Mouse (Mus musculus) NIH3T3 (cell line): ENCODE results near the gene Fam83d.
"Not testable (repeated sequence)": the region's sequence is repeated elsewhere in the genome, so short reads cannot be mapped to it uniquely, and the experiment has no call there.

Experiments used
- DNase-seq: peaks from one replicate; pipeline ENCODE4 v3.0.0-alpha.2; 2012; ENCODE audit warnings: low read depth

Fam83d gene

DNA sequence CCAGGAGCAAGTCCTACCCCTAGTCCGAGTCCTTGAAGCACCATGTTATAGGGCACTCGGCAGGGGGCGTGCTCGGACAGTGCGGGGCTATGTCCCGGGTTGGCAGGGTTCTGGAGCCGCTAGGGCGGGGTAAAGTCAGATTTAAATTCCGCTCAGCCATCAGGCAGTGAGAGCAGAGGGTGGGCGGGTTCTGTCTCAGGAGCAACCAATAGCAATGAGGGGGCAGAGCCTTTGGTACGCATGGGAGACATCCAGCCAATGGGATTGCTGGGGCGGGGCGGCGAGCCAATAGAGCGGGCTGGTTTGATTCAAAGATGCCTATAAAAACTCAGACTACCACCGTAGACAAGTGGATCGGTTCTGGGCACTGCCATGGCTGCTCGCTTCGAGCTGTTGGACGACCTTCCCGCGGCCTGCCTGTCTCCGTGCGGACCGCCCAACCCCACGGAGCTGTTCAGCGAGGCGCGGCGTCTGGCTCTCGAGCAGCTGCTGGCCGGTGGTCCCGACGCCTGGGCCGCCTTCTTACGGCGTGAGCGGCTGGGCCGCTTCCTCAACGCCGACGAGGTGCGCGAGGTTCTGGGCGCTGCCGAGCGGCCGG, at the start of gene Fam83d:
Gene Fam83d (plus strand): TSS at position 352 of the 598 bp plus-strand sequence.
- DNase-seq = peak; percentile 98

DNA sequence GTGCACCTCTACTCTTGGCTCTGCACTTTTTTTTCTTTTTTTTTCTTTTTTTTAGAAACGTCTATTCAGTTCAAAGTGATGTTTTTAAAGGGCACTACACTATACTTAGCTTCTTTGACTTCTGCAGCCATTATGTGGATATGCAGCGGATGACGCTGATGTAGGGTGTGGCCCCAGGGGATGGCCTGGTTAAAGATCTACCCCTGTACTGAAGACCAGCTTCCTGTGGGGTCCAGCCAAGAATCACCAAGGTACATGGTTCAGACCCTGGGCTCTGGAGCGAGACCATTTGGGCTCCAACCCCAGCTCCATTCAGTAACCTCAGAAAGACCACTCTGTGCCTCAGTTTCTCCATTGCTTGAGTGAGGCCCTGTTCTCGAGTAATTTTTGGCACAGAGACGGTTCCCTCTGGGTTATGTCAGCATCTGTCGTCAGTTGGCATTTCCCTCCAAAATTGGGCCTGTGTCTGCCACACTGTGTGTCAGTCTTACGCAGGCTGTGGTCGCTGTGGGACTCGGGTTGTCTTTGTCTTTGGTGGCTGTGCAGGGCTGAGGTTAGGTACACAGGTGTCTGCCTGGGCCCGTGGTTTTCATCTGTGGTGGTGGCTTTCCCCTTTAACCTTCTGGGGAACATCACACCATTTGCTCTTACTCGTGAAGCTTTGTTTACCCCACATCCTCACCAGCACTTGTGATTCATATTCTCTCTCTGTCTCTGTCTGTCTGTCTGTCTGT, 48.9 kb upstream of the Fam83d start:
- DNase-seq = no peak

DNA sequence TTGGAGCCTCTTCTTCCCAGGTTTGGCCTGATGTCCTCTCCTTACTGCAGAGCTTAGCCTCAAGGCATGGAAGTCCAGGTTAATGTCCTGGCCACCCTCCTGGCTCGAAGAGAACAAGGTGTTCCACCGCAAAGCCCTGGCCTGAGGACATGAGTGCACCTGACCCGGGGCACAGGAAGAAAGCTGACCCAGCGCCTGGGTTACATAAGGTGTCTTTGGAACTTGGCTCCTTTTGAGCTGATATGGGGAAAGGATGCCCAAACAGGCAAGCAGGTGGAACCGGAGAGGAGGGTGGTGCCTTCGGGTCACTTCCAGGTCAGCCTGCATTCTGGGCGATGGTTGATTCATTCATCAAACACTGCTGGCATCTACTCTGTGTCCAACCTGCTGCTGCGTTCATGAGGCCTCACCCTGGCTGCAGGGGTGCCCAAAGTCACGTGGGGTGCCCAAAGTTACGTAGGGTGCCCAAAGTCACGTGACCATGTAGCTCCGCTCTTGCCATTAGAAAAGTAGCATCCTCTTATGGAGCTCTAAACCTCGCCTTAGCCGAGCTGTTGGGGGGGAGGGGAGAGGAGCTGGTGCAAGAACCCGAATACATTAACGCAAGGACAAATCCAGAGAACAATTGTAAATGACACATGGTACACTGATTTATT, 47.0 kb upstream of the Fam83d start:
- DNase-seq = no peak

DNA sequence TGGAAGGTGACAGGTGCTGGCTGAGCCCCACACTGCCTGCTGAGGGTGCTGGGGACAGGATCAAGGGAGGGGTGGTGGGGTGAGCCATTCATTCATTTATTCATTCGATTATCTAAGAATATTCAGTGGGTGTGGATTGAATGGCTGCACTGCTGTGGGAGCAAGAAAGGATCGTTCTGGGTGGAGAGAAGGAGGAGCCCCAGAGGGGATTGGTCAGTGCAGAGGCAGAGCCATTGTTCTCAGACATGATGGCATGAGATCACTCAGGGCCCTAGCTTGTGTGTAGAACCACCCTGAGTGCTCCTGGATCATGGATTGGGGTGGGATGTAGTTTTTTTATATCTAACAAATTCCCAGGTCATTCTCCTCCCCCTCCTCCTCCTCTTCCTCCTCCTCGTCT, 46.4 kb upstream of the Fam83d start:
- DNase-seq = no peak

DNA sequence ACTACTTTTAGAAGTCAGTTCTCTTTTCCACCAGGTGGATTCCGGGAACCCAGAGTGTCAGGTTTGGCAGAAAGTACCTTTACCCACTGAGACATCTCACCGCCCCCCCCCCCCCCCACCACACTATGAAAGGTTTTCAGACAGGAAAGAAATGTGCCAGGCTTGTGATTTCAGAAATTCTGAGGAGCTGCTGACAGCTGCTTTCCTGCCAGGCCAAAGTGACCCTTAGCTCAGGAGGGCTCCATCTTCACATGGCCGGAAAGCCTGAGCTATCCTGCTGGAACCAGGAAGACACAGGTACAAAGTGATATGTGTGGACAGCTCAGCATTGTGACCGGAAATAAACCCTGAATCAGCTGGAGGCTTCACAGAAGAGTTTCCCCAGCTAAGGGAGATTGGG, 45.8 kb upstream of the Fam83d start:
- DNase-seq = no peak

DNA sequence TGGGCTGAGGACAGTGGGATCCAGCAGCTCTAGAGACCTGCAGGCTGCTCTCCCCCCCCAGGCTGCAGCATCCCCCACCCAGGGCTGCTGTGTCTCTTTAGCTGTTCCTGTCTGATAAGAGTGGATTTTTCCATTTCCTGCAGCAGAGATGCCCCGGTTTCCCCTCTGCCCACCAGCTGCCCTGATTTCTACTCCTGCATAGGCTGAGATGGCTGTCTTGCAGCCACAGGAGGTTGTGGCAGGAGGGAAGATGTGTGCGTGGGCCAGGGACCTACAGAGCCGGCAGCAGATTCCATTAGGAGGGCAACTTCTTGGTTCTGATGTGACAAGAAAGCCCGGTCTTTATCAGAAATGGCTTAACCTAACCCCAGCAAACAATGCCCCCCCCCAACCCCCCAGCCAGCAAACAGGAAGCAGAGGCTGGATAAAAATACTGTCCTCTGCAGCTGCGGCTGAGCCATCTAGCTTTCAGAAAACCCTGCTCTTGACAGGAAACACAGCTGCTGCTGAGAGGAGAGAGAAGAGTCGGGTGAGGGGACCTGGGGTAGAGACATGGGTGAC, 44.8 kb upstream of the Fam83d start:
- no peak for DNase-seq

DNA sequence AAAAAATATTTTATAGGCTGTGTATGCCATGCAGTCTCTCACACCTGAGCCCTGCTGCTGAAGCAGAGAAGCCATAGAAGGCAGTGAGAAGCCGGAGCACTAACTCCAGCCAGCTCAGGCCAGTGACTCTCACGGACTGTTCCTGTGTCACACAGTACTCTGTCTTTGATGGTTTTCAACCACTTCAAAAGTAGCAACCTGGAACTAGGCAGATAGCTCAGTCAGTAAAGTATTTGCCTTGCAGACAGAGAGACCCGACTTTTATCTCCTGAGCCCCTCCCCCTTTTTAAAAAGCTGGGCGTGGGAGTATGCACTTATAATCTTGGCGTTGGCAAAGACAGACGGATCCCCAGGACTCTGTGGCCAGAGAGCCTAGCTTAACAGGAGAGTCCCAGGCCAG, 44.1 kb upstream of the Fam83d start:
- DNase-seq = no peak

DNA sequence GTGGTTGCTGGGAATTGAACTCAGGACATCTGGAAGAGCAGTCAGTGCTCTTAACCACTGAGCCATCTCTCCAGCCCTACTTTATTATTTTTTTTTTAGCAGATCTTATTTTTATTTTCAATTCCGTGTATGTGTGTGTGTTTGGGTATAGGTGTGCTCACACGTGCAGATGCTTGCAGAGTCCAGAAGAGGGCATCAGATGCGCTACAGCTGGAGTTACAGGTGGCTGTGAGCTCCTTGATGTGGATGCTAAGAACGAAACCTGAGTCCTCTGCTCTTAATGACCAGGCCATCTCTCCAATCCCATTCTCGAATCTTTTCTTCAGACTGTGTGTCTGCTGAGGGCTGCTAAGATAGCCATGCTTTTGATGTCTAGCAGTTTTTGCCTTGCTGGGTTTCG, 41.6 kb upstream of the Fam83d start:
- no peak for DNase-seq

DNA sequence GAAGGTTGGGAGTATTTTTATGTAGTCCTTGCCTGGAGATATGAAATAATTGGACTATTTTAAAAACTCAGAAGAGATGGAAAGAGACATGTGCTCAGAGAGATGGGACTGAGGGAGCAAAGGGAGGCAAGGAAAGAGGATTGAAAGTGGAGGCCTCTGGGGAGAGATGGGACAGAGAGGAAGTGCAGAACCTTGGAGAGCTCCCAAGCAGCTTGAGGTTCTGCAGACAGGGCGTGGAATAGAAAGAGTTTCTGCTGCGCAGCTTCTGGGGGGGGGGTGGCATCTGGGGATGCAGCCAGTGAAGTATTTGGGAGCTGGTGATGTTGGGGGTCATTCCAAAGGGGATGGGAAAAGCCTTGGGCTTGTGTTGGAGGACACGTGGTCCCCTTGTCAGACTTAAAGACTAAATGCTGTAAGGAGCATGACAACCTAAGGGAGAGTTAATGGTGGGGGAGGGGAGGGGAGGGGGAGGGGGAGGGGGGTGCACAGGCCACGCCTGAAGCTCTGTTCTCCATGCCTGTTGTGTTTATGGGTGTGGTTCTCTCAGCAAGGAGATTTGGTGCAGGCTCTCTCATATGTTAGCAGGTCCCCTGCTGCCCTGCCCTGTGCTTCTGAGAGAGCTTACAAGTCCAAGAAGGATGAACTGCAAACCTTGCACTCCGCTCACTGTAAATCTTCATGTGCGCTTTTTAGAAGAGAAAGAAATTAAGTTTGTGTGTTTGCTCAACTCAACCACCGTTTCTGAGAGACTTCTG, 39.7 kb upstream of the Fam83d start:
- DNase-seq = peak; percentile 53

DNA sequence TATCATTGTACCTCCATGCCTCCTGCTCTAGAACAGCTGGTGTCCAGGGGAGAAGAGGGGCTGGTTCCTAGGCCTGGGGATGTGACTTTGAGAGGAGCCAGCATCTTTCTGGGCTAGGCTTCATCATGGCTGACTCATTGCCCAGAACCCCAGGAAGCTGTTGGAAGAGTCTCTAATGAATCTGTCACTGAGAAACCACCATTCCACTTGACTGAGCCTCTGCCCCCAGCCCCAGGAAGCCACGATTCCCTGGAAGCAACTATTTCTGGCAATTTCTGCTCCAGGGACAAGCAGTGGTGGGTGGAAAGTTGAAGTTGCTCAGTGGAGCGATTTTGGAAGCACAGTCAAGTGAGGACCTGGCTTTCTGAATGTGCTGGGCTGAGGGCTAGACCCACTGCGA, 37.0 kb upstream of the Fam83d start:
- no peak for DNase-seq

DNA sequence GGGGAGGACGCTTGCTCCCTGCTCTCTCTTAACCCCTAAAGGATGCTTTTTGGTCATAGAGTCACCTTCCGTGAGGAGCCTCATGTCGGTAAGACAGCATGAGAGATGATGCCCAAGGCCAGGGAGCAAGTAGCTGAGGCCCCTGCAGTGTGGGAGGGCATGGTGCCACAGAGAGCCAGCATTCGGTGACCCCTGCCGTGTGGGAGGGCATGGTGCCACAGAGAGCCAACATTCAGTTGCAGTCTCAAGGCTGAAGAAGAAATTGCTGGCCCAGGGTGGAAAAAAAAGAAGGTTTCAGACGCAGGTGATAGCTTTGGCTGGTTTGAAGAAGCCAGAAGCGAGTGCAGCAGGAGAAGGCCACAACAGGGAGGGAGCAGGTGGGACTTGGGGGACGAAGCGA, 35.4 kb upstream of the Fam83d start:
- no peak for DNase-seq

DNA sequence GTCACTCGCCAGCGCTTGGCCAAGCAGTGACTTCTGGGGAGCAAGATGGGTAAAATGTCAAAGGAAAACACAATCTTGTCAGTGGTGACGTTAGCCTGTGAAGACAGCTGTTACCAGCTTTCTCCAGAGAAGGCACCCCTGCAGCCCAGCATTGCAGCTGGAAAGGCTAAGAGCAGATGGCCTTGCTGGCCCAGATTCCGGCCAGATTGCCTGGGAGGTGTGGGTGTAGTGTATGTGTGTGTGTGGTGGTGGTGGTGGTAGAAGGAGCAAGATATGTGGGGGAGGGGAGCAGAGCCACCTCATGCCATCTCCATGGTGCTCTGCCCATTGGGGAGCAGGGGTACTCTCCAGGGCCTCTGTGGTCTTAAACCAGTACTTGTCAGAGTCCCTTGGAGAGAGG, 34.8 kb upstream of the Fam83d start:
- DNase-seq = no peak

DNA sequence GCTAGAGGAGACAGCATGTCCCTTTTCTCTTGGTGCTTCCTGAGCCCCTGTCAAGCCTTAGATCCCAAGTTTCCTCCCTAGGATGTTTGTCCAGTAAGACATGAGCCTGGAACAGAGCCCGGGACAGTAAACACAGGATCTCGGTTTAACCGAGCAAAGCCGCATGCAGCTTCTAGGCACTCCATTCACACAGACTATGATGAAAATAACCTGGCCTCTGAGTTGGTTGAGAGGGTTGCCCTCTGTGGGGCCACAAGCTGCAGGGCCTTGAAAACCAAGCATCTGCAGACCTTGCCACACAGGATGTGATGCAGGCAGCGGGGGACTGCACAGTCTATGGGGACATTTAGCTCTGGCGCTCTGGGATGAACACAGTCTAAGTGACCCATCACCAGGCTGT, 34.0 kb upstream of the Fam83d start:
- DNase-seq = no peak

DNA sequence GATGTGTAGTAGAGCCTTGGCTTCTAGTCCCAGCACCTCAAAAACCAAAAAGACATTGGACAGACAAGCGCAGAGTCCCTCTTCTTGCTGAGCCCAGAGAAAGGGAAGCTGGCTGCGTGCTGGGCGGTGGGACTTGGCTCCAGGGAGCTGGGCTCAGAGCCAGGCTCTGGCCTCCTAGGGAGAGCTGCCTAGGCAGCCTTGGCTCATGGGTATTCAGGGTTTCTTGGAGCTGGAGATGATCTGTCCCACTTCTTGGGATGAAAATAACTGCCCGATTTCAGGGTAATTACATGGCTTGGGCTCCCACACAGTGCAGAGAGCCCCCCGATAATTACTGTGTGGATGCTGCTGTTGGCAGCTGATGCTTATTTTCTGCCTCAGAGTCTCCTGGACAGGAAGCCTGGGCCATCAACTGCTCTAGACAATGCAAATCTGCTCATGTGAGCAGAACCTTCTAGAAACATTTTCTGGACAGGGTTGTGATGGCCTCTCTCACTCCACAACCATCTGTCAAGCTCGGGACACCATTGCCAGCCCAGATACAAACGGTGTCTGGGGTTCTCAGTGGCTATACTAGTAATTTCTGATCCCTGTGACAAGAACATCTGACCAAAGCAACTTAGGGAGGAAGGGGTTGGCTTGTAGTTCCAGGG, 33.3 kb upstream of the Fam83d start:
- DNase-seq = peak; percentile 26

DNA sequence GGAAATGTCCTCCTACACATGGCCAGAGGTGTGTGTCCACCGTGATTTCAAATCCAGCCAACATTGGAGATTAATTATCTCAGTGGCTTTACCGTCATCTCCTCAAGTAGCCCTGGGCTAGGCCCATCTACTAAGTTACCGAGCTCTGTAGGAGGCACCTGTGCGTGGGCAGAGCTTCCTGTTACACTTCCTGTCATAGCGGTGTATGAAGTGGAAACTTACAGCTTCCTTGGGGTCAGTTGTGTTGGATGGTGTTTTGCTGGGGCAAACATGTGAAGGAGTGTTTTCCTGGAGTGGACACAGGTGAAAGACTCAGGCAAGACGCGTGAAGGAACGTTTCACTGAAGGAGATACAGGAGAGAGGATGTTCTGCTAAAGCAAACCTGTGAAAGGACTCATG, 32.6 kb upstream of the Fam83d start:
- DNase-seq = no peak

DNA sequence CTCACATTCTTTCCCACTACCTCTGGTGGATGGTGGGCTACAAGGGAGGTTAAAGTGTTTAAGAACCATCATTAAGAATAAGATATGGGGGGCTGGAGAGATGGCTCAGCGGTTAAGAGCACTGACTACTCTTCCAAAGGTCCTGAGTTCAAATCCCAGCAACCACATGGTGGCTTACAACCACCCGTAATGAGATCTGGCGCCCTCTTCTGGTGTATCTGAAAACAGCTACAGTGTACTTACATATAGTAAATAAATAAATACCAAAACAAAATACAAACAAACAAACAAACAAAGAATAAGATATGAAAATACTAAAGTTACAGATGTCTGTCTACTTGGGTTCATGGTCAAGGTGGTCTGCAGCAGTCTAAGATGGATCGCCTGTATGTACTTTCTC, 31.6 kb upstream of the Fam83d start:
- not testable (repeated sequence) for DNase-seq

DNA sequence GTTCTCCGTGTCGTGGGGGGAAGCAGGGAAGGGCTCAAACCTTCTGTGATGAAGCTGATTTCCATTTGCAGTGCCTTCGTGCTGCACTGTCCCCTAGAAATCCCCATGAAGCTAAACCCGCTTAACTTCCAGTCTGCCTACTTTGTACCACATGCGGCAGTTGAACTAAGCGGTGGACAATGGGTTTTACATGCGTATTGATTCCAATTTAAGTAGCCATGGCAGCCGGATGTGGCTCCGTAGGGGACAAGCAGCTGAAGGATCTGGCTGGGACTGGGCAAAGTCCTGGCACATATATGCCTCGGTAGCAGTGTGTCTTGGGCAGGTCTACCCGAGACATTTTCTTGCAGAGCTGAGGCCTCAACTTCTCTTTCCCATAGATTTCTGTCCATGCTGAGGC, 29.3 kb upstream of the Fam83d start:
- DNase-seq = no peak

DNA sequence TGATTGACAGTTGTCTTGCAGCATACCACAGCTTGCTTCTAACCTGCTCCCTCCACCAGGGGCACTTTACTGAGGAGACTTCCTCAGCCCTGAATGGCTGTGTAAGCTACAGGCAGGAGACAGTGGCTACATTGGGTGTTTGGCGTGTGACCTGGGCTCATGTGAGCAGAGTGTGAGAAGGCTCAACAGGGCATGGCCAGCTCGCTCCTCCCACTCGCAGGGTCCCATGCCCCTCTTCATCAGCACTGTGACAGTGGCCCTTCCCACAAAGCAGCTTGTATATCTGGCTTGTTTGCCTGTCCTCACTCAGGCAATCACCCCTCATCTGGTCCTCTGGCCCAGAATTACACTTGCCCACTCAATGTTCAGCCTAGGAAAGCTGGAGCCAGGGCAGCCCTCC, 28.8 kb upstream of the Fam83d start:
- no peak for DNase-seq

DNA sequence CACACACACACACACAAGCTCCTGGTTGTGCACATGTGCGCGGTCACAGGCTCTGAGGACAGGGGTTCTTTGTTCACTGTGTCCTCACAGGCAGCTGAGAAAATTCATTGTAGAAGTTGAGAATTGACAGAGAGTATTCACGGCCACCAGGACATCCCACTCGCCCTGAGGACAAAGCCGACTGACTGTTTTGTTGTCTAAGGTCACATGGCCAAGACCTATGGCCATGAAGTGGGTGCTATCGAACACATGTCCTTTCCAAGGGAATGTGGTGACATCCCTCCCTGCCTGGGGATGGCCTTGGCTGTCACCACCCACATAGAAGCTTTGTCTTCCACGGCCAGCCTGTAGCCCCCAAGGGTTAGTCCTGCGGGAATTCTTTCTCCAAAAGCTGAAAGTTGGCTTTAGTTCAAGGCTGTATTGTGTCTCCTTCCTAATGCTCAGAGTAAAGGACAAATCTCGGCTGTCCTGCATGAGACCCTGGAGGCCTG, 26.8 kb upstream of the Fam83d start:
- no peak for DNase-seq

DNA sequence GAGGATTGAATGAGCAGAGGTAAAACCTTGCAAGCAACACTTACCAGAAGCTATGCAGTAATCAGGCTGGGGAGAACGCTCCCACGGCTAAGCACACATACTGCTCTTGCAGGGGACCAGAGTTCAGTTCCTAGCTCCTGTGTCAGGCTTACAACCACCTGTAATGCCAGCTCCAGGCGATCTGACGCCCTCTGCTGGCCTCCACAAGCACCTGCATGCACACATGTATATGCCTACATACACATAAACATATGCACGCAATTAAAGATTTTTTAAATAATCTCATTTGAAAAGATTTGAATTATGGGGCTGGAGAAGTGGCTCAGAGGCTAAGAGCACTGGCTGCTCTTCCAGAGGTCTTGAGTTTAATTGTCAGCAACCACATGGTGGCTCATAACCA, 25.5 kb upstream of the Fam83d start:
- DNase-seq = no peak

DNA sequence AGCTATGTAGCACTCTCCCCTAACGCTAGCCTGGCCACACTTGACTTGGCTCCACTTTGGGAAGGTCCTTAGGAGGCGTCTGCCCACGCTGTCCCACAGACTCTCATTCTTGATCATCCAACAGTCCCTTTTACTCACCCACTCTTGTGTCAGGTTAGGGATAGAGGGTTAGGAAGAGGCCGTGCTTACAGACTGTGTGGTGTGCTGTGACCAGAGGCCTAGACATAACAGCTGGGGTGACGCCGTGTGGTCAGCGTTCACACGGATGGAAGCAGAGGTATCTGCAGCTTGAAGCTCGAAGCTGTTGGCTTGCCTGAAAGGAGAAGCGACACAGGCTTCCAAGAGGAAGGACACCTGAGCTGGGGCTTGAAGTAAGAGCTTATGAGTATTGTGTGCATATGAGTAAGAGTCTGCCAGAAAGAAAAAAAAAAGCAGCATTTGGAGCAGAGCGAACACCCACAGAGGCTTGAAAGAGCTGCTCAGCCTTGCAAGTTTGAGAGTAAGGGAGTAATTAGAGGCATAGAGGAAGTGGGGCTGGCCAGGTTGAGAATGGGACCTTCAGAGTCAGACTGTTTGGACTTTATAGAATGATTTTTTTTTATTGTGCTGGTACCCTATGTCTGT, 24.3 kb upstream of the Fam83d start:
- DNase-seq = no peak
